Mouse (Mus musculus) stomach, postnatal 0 days (tissue): Measurements from ENCODE around the gene Cct7.

Source experiments
- CTCF ChIP-seq: IDR thresholded peaks from 2 replicates; pipeline ENCODE4 v1.5.1; 2016; ENCODE audit warnings: antibody characterized with exemption, low read depth, mild to moderate bottlenecking, moderate library complexity
- EP300 ChIP-seq: optimal IDR thresholded peaks from 2 replicates; pipeline ENCODE3; 2016; ENCODE audit warnings: antibody characterized with exemption

DNA sequence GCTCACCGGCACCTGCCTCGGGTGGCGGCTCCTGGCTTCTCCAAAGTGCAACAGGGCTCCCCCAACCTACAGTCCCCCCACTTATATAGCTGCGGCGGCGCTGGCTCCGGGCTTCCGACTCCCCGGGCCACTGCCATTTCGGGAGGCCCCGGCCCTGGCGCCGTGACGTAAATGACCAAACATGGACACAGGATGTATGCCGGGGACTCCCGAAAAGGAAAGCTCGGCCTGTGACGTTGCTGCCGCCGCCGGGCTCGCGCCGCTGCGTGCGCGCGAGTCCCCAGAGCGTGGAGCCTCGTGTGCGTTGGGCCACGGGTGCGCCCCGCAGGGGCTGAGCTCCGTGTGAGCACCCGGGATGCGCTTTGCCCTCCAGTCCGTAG lies 62.2 kb downstream of the Cct7 start, which contains the start of gene Egr4:
- no peak for TF ChIP-seq CTCF
- no peak for TF ChIP-seq EP300
